ENCODE assay signal across 8 mouse cellular contexts in genomic region chr17:20944985-20945891, GRCm38 (mm10). TPM values are rescaled to one million over a fixed set of nuclear protein-coding genes. Genes with fewer than 3 reads are reported as not detected.
DNase-seq lines count a peak whose midpoint lies in the region; ATAC-seq lines count a peak whose summit lies in the region.

Ppp2r1a (plus strand) TSS chr17:20945311.

- H3K36me3 ChIP-seq in heart, embryonic 10.5 days, result no peaks in the 10 kb centered on the region
- 0 out of 2 replicates have a peak, but pooled peaks cover 5% of the 10 kb centered on the region for H3K36me3 ChIP-seq in kidney, embryonic 15.5 days

- H3K9ac ChIP-seq in kidney, embryonic 15.5 days, result peak within 1 kb of the TSS; percentile 78

- DNase-seq in B cell, adult 2 months, result peak; percentile 97 to 98
- peak; percentile 100 for DNase-seq in brain, adult 2 months (ENCODE audit: low read depth, low spot score)
- peak; percentile 99 for DNase-seq in heart, embryonic 10.5 days (ENCODE audit: low spot score)
- peak; percentile 97 for DNase-seq in liver
- DNase-seq in spleen, postnatal 4 days (ENCODE audit: low spot score in 2 of 2), result peak; percentile 96 to 97

- peak; percentile 96 for ATAC-seq in erythroblast, adult 5-6 weeks (replicated peaks; ENCODE audit: low FRiP score, poor library complexity, severe bottlenecking)
- ATAC-seq in kidney, embryonic 15.5 days (replicated peaks; ENCODE audit: low FRiP score), result peak; percentile 99
- ATAC-seq in monocyte, adult 5-6 weeks (replicated peaks; ENCODE audit: insufficient number of reproducible peaks, low FRiP score, low TSS enrichment, poor library complexity, severe bottlenecking), result peak; percentile 98

- peaks cover 24% of the 10 kb centered on the region for H3K4me1 ChIP-seq in heart, embryonic 10.5 days
- peaks cover 25% of the 10 kb centered on the region for H3K4me1 ChIP-seq in kidney, embryonic 15.5 days

- peak within 1 kb of the TSS; percentile 79 for H3K4me3 ChIP-seq in heart, embryonic 10.5 days
- H3K4me3 ChIP-seq in kidney, embryonic 15.5 days (replicated peaks), result peak within 1 kb of the TSS; percentile 62

- WGBS in heart, embryonic 10.5 days, result under 1% methylated on average over 69 of the region's 69 CpGs
- under 1% methylated on average over 69 of the region's 69 CpGs for WGBS in kidney, embryonic 15.5 days

- peak within 1 kb of the TSS; percentile 97 for H3K27ac ChIP-seq in heart, embryonic 10.5 days
- H3K27ac ChIP-seq in kidney, embryonic 15.5 days, result peak within 1 kb of the TSS; percentile 97

- peak within 1 kb of the TSS; percentile 67 for H3K4me2 ChIP-seq in kidney, embryonic 15.5 days

- H3K27me3 ChIP-seq in heart, embryonic 10.5 days (ENCODE audit: insufficient read depth, poor library complexity, severe bottlenecking), result no peaks in the 10 kb centered on the region
- H3K27me3 ChIP-seq in kidney, embryonic 15.5 days, result no peaks in the 10 kb centered on the region

- no peaks in the 10 kb centered on the region for H3K9me3 ChIP-seq in heart, embryonic 10.5 days
- no peaks in the 10 kb centered on the region for H3K9me3 ChIP-seq in kidney, embryonic 15.5 days (replicated peaks)

RNA-seq across cellular contexts. Expression of gene Ppp2r1a, which starts in this region (rescaled TPM):
- total RNA-seq in erythroblast, adult 5-6 weeks (2015; ENCODE audit: low replicate concordance), result 126 and 128 TPM in 2 replicates
- total RNA-seq in erythroblast, adult 5-6 weeks (2017; ENCODE audit: low replicate concordance), result 26.9 and 54.6 TPM in 2 replicates
- polyA plus RNA-seq in heart, embryonic 10.5 days (2016; fragmentation: Nextera tagmentation; extraction: Ambion mirVana), result 407 and 413 TPM in 2 replicates
- 397 and 432 TPM in 2 replicates for polyA plus RNA-seq in kidney, embryonic 15.5 days (2015; fragmentation: Nextera tagmentation; extraction: Ambion mirVana)
- 105 to 145 TPM (median 139 TPM) in 3 replicates for total RNA-seq in monocyte, adult 5-6 weeks (2017)

Comparison
In these comparisons a context has a peak if more than half of its experiments do, and no peak if none do; other contexts are left out.
1. Peak in every context shown above with its lines: DNase-seq, ATAC-seq, H3K4me3 ChIP-seq and H3K27ac ChIP-seq.